Mouse (Mus musculus): Measurements from ENCODE around the gene Akr7a5. TPM values are rescaled to one million over a fixed set of nuclear protein-coding genes. Genes with fewer than 3 reads are reported as not detected.
A peak's percentile ranks its signal among the peaks of the same experiment; 100 is the strongest.

Akr7a5 gene
- polyA plus RNA-seq, 1 experiment from 2014 or later, result 61.4 TPM

DNA sequence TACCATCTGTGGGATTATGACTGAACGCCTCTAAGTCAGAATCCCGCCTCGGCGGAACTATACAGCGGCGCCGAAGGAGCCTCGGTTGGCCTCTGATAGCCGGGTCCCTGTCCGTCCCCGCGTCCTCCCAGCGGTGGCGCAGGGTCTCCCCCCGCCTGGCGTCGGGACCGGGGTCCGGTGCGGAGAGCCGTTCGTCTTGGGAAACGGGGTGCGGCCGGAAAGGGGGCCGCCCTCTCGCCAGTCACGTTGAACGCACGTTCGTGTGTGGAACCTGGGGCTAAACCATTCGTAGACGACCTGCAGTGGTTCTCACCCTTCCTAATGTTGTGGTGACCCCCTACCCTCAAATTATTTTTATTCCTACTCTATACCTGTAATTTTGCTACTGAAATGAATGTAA lies 27.6 kb downstream of the Akr7a5 start:
- H3K9me3 ChIP-seq (ENCODE audit: low read length), result no peaks in the 10 kb centered on the region
- no peaks in the 10 kb centered on the region for H3K27me3 ChIP-seq (replicated peaks; ENCODE audit: insufficient read depth, low read length)
- no peak overlapping the region for H3K4me2 ChIP-seq (replicated peaks; ENCODE audit: low read depth, low read length)
- WGBS, result 51% methylated on average over 33 of the region's 33 CpGs
- no peaks in the 10 kb centered on the region for H3K36me3 ChIP-seq (ENCODE audit: insufficient read depth, low read length)
- no peak overlapping the region for H3K4me3 ChIP-seq (ENCODE audit: low read depth, low read length)
- H3K27ac ChIP-seq (ENCODE audit: low read length), result no peak overlapping the region
- no peak for DNase-seq (ENCODE audit: low spot score)
- no peaks in the 10 kb centered on the region for H3K4me1 ChIP-seq (ENCODE audit: insufficient read depth, low read depth, low read length)
- no peak overlapping the region for H3K9ac ChIP-seq (replicated peaks; ENCODE audit: low read depth)
- TF ChIP-seq EP300 (IDR thresholded peaks at IDR 0.05) (no peak), CTCF (IDR thresholded peaks at IDR 0.05) (no peak)
- ATAC-seq, result no peak

GRCm38 (mm10) chr4:139340835-139341234 lies 30.3 kb downstream of the Akr7a5 start:
- ATAC-seq (no peak), DNase-seq (ENCODE audit: low spot score) (peak; percentile 9)
- Histone ChIP-seq H3K9me3 (ENCODE audit: low read length) (no peaks in the 10 kb centered on the region), H3K4me1 (ENCODE audit: insufficient read depth, low read depth, low read length) (no peaks in the 10 kb centered on the region), H3K4me2 (replicated peaks; ENCODE audit: low read depth, low read length) (no peak overlapping the region), H3K27ac (ENCODE audit: low read length) (no peak overlapping the region), H3K27me3 (replicated peaks; ENCODE audit: insufficient read depth, low read length) (no peaks in the 10 kb centered on the region), H3K9ac (replicated peaks; ENCODE audit: low read depth) (no peak overlapping the region), H3K36me3 (ENCODE audit: insufficient read depth, low read length) (no peaks in the 10 kb centered on the region), H3K4me3 (ENCODE audit: low read depth, low read length) (no peak overlapping the region)
- TF ChIP-seq EP300 (IDR thresholded peaks at IDR 0.05), result no peak
- no peak for TF ChIP-seq CTCF (IDR thresholded peaks at IDR 0.05)
- 65% methylated on average over 4 of the region's 4 CpGs for WGBS

DNA sequence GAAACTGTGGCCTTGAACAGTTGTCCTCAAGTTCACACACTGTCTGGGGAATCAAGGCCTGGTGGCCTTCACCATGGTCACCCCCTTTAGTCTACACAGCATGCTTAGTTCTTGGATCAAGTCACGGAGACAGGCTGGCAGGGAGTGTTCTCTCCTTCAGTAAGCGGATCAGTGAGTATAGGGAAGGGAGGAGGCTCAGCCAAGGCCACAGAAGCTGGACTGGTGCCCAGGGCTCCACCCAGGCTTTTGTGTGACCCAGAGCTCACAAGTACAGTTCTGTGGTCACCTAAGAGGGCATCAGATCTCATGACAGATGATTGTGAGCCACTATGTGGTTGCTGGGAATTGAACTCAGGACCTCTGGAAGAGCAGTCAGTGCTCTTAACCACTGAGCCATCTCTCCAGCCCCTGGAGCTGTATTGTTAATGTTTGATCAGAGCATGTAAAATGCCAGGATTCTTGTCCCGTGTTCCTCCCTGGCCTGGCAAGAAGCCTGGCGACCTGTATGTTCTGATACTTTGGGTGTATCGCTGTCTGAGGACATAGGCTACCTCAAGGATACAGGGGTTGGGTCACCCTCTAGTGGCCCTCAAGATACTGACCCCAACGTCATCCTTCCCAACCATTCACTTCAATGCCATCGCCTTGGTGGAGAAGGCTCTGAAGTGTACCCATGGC lies 31.2 kb downstream of the Akr7a5 start:
- TF ChIP-seq CTCF (IDR thresholded peaks at IDR 0.05), result no peak
- TF ChIP-seq EP300 (IDR thresholded peaks at IDR 0.05), result no peak
- H3K27ac ChIP-seq (ENCODE audit: low read length), result no peak overlapping the region
- no peak overlapping the region for H3K4me3 ChIP-seq (ENCODE audit: low read depth, low read length)
- 61% methylated on average over 7 of the region's 7 CpGs for WGBS
- no peaks in the 10 kb centered on the region for H3K9me3 ChIP-seq (ENCODE audit: low read length)
- ATAC-seq, result peak; percentile 36; the same call in 1 of the 2 replicates
- H3K36me3 ChIP-seq (ENCODE audit: insufficient read depth, low read length), result no peaks in the 10 kb centered on the region
- H3K4me1 ChIP-seq (ENCODE audit: insufficient read depth, low read depth, low read length), result no peaks in the 10 kb centered on the region
- peak; percentile 35 for DNase-seq (ENCODE audit: low spot score)
- no peak overlapping the region for H3K4me2 ChIP-seq (replicated peaks; ENCODE audit: low read depth, low read length)
- no peaks in the 10 kb centered on the region for H3K27me3 ChIP-seq (replicated peaks; ENCODE audit: insufficient read depth, low read length)
- no peak overlapping the region for H3K9ac ChIP-seq (replicated peaks; ENCODE audit: low read depth)

DNA sequence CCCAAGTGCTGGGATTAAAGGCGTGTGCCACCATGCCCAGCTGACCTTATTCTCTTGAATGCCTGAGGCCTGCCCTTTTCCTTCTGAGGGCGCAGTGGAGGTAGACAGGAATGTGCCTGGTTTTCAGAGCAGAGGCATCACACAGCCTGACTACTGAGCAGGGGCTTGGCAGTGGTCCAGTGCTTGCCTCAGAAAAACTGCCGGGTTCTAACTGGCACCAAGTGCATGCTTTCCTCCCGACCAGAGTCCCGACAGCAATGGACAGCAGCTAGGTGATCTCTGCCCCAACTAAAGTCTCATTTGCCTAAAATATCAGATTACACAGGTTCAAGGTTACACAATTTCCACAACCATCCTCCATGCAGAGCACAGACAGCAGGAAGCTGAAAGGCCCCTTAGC lies 33.2 kb downstream of the Akr7a5 start:
- no peak overlapping the region for H3K4me3 ChIP-seq (ENCODE audit: low read depth, low read length)
- no peak overlapping the region for H3K27ac ChIP-seq (ENCODE audit: low read length)
- no peak for DNase-seq (ENCODE audit: low spot score)
- no peak for ATAC-seq
- no peak for TF ChIP-seq EP300 (IDR thresholded peaks at IDR 0.05)
- no peak for TF ChIP-seq CTCF (IDR thresholded peaks at IDR 0.05)
- WGBS, result 54% methylated on average over 5 of the region's 5 CpGs
- no peaks in the 10 kb centered on the region for H3K9me3 ChIP-seq (ENCODE audit: low read length)
- no peak overlapping the region for H3K4me2 ChIP-seq (replicated peaks; ENCODE audit: low read depth, low read length)
- H3K9ac ChIP-seq (replicated peaks; ENCODE audit: low read depth), result no peak overlapping the region
- no peaks in the 10 kb centered on the region for H3K4me1 ChIP-seq (ENCODE audit: insufficient read depth, low read depth, low read length)
- H3K27me3 ChIP-seq (replicated peaks; ENCODE audit: insufficient read depth, low read length), result no peaks in the 10 kb centered on the region
- H3K36me3 ChIP-seq (ENCODE audit: insufficient read depth, low read length), result no peaks in the 10 kb centered on the region

DNA sequence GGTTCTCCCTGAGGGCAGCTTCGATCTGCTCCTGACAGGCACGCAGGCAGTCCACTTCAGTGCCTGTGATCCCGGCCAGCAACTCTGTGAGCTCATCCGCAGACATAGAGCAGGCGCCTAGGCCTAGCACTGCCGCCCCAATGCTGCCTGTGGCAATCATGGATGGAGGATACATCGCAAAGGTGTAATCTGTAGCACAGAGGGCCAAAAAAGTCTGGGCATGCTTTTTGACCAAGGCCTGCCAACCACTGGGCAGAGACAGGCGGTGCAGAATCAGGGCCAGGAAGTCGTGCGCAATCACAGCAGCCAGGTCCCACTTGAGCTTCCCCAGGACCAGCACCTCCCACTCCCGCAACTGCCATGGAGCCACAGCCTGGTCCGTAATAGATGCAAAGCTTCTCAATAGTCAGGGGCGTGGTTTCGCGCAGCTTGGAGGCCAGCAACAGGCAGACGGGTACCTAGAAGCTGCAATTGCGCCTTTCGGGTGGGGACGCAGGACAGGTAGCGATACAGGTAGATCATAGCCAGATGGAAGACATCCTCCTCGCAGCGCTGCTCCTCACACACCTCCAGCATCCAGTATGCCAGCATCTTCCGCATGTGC lies 35.0 kb downstream of the Akr7a5 start:
- Histone ChIP-seq H3K9ac (replicated peaks; ENCODE audit: low read depth) (no peak overlapping the region), H3K4me1 (ENCODE audit: insufficient read depth, low read depth, low read length) (no peaks in the 10 kb centered on the region), H3K9me3 (ENCODE audit: low read length) (no peaks in the 10 kb centered on the region), H3K36me3 (ENCODE audit: insufficient read depth, low read length) (no peaks in the 10 kb centered on the region), H3K4me3 (ENCODE audit: low read depth, low read length) (no peak overlapping the region), H3K4me2 (replicated peaks; ENCODE audit: low read depth, low read length) (no peak overlapping the region), H3K27ac (ENCODE audit: low read length) (no peak overlapping the region), H3K27me3 (replicated peaks; ENCODE audit: insufficient read depth, low read length) (no peaks in the 10 kb centered on the region)
- no peak for ATAC-seq
- DNase-seq (ENCODE audit: low spot score), result no peak
- TF ChIP-seq CTCF (IDR thresholded peaks at IDR 0.05), result no peak
- no peak for TF ChIP-seq EP300 (IDR thresholded peaks at IDR 0.05)
- 84% methylated on average over 23 of the region's 23 CpGs for WGBS

DNA sequence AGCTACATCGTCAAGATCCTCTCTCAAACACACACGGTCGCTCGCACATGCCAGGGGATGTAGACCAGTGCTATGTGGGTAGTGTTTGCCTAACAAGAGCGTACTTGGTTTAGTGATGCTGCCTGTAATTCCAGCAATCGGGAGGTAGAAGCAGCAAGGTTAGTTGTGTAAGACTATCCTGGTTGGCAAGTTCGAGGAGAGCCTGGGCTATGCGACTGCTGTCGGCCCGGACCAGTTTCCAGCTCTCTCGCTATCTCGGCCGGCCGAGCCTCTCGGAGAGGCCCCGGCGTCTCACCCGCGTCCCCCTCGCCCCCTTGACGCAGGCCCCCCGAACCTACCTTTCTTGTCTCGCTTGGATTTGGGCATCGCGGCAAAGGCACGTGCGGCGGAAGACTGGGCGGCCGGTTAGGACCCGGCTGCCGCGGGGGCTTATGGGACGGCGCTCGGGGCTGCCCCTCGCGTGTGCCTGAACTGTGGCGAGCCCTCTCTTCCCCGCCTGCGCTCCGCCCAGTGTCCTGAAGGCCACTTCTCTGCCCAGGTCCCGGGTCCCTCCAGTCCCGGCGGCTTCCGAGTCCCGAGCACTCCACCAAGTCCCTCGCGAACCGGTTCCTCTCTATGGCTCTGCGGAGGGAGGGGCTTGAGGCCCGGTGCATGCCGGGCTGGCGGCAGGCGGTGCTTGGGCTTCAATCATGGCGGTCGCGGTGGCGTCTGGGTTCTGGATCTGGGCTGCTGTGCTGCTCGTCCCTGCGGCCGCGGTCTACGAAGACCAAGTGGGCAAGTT lies 41.6 kb downstream of the Akr7a5 start, which contains the start of the genes Mrto4, Emc1 and Ubr4:
Mrto4 (minus strand) TSS at position 646 of the 781 bp plus-strand sequence.
Emc1 (plus strand) TSS at position 657 of the 781 bp plus-strand sequence.
Ubr4 (plus strand) TSS at position 679 of the 781 bp plus-strand sequence.
- Histone ChIP-seq H3K9ac (replicated peaks; ENCODE audit: low read depth) (peak within 1 kb of the TSS; percentile 85), H3K4me1 (ENCODE audit: insufficient read depth, low read depth, low read length) (peaks cover 13% of the 10 kb centered on the region), H3K27ac (ENCODE audit: low read length) (peak within 1 kb of the TSS; percentile 95), H3K4me2 (replicated peaks; ENCODE audit: low read depth, low read length) (peak within 1 kb of the TSS; percentile 84), H3K36me3 (ENCODE audit: insufficient read depth, low read length) (no peaks in the 10 kb centered on the region), H3K27me3 (replicated peaks; ENCODE audit: insufficient read depth, low read length) (no peaks in the 10 kb centered on the region), H3K9me3 (ENCODE audit: low read length) (no peaks in the 10 kb centered on the region), H3K4me3 (ENCODE audit: low read depth, low read length) (peak within 1 kb of the TSS; percentile 70)
- TF ChIP-seq EP300 (IDR thresholded peaks at IDR 0.05), result no peak
- TF ChIP-seq CTCF (IDR thresholded peaks at IDR 0.05), result no peak
- 1% methylated on average over 56 of the region's 64 CpGs for WGBS
- DNase-seq (ENCODE audit: low spot score) (peak; percentile 93), ATAC-seq (peak; percentile 96)
